Mouse (Mus musculus) embryo, embryonic 9.5 days (tissue): ENCODE measurements at regions not wholly inside any gene's neighbourhood (a gene's known extent, or its start where the extent isn't known, plus 50 kb on each side); places are given as distances from the start of the nearest gene placed in this dataset.

Experiments used
- DNase-seq: peaks from one replicate; pipeline ENCODE4 v3.0.0-alpha.2; 2017; ENCODE audit errors: extremely low spot score

- DNase-seq: peak; percentile 1
These were observed 325.5 kb upstream of the 9130204L05Rik start for GRCm38 (mm10) chr3:91416137-91416536.
